Mouse (Mus musculus) CH12.LX (cell line): ENCODE measurements at regions not wholly inside any gene's neighbourhood (a gene's known extent, or its start where the extent isn't known, plus 50 kb on each side); places are given as distances from the start of the nearest gene placed in this dataset.

Experiments used
- DNase-seq: peaks from one replicate; pipeline ENCODE4 v3.0.0-alpha.2; 2013; ENCODE audit errors: extremely low read depth
- H3K27ac ChIP-seq: 2 replicates; pipeline ENCODE4 v1.5.1; 2012; ENCODE audit warnings: low read depth, mild to moderate bottlenecking, control low read depth, moderate library complexity; ENCODE audit not compliant: insufficient read depth
- H3K27me3 ChIP-seq: replicated peaks from 2 replicates; pipeline ENCODE3; 2012; ENCODE audit warnings: inconsistent platforms
- H3K36me3 ChIP-seq, 2 experiments: replicated peaks in 1 of 2; 2 replicates each; pipeline versions ENCODE3 to v1.6.1; 2012; ENCODE audit warnings: inconsistent platforms in 1 of 2, low read length in 1 of 2, mild to moderate bottlenecking in 1 of 2, mixed read lengths in 1 of 2, moderate library complexity in 1 of 2; ENCODE audit not compliant: control insufficient read depth in 1 of 2, insufficient read depth in 1 of 2
- H3K4me1 ChIP-seq, 2 experiments: 2 replicates each; pipeline ENCODE4 v1.6.1; 2012; ENCODE audit warnings: inconsistent platforms in 1 of 2, moderate library complexity in 1 of 2; ENCODE audit not compliant: insufficient read depth in 2 of 2, control insufficient read depth in 1 of 2
- H3K4me2 ChIP-seq: 2 replicates; pipeline ENCODE4 v1.6.1; 2012; ENCODE audit warnings: low read depth, mild to moderate bottlenecking, control low read depth; ENCODE audit not compliant: poor library complexity, insufficient read depth, severe bottlenecking
- H3K4me3 ChIP-seq, 3 experiments: fragments of 150-350 bp in 1 of 3; sonication (generic) in 1 of 3; replicated peaks in 1 of 3; 2 replicates each; pipeline versions ENCODE3 to v1.5.1; 2011 to 2012; ENCODE audit warnings: low read depth in 2 of 3, low read length in 2 of 3, mild to moderate bottlenecking in 2 of 3, moderate library complexity in 2 of 3, control low read depth in 1 of 3, improper control_type of control experiment in 1 of 3, inconsistent platforms in 1 of 3, mixed read lengths in 1 of 3; ENCODE audit not compliant: poor library complexity in 1 of 3
- H3K79me2 ChIP-seq: replicated peaks from 2 replicates; pipeline ENCODE4 v1.6.1; 2012; ENCODE audit warnings: mild to moderate bottlenecking, moderate library complexity; ENCODE audit not compliant: control insufficient read depth, poor library complexity, insufficient read depth, severe bottlenecking; ENCODE audit errors: extremely low read depth
- H3K9ac ChIP-seq: 2 replicates; pipeline ENCODE4 v1.6.1; 2012; ENCODE audit warnings: low read depth, mild to moderate bottlenecking, control low read depth, moderate library complexity; ENCODE audit not compliant: insufficient read depth
- H3K9me3 ChIP-seq: replicated peaks from 2 replicates; pipeline ENCODE3; 2012; ENCODE audit warnings: low read length, inconsistent platforms, mixed read lengths
- CHD1 ChIP-seq: IDR thresholded peaks from 2 replicates; pipeline ENCODE4 v1.6.1; 2012; ENCODE audit warnings: low read depth, low read length, improper control_type of control experiment, inconsistent platforms
- CHD2 ChIP-seq: IDR thresholded peaks from 2 replicates; pipeline ENCODE4 v1.6.1; 2011; ENCODE audit warnings: low read length, improper control_type of control experiment
- CTCF ChIP-seq, 2 experiments: IDR thresholded peaks in 1 of 2; conservative IDR thresholded peaks in 1 of 2; 2 replicates each; pipeline ENCODE4 v1.5.1; 2011 to 2012; ENCODE audit warnings: low read depth in 2 of 2, low read length in 2 of 2, improper control_type of control experiment in 1 of 2, inconsistent platforms in 1 of 2, mild to moderate bottlenecking in 1 of 2, moderate library complexity in 1 of 2
- E2F4 ChIP-seq: IDR thresholded peaks from 2 replicates; pipeline ENCODE4 v1.6.1; 2011; ENCODE audit warnings: low read depth, low read length, improper control_type of control experiment; ENCODE audit not compliant: insufficient replicate concordance
- ELF1 ChIP-seq: IDR thresholded peaks from 2 replicates; pipeline ENCODE4 v1.6.1; 2014; ENCODE audit warnings: low read depth, mild to moderate bottlenecking, inconsistent platforms, low read length, improper control_type of control experiment
- EP300 ChIP-seq: IDR thresholded peaks from 2 replicates; pipeline ENCODE4 v1.6.1; 2011; ENCODE audit warnings: low read length, improper control_type of control experiment
- ETS1 ChIP-seq: conservative IDR thresholded peaks from 2 replicates; pipeline ENCODE4 v1.6.1; 2012; ENCODE audit warnings: low read depth, mild to moderate bottlenecking, inconsistent platforms, low read length, improper control_type of control experiment, moderate library complexity
- GABPA ChIP-seq: IDR thresholded peaks from 2 replicates; pipeline ENCODE4 v1.6.1; 2012; ENCODE audit warnings: low read depth, low read length, improper control_type of control experiment, inconsistent platforms; ENCODE audit not compliant: insufficient replicate concordance
- JUND ChIP-seq: conservative IDR thresholded peaks from 2 replicates; pipeline ENCODE4 v1.6.1; 2011; ENCODE audit warnings: low read depth, low read length, improper control_type of control experiment
- MAFK ChIP-seq: IDR thresholded peaks from 2 replicates; pipeline ENCODE4 v1.6.1; 2011; ENCODE audit warnings: low read length, improper control_type of control experiment; ENCODE audit not compliant: insufficient replicate concordance
- MAX ChIP-seq: IDR thresholded peaks from 2 replicates; pipeline ENCODE4 v1.6.1; 2011; ENCODE audit warnings: low read length, improper control_type of control experiment
- MAZ ChIP-seq: IDR thresholded peaks from 2 replicates; pipeline ENCODE4 v1.6.1; 2012; ENCODE audit warnings: low read depth, mild to moderate bottlenecking, inconsistent platforms, low read length, improper control_type of control experiment, moderate library complexity
- MEF2A ChIP-seq: IDR thresholded peaks from 2 replicates; pipeline ENCODE4 v1.6.1; 2014; ENCODE audit warnings: low read depth, mild to moderate bottlenecking, inconsistent platforms, low read length, improper control_type of control experiment, borderline replicate concordance
- MXI1 ChIP-seq: IDR thresholded peaks from 2 replicates; pipeline ENCODE4 v1.6.1; 2011; ENCODE audit warnings: mild to moderate bottlenecking, low read depth, low read length, improper control_type of control experiment
- MYC ChIP-seq: IDR thresholded peaks from 2 replicates; pipeline ENCODE4 v1.6.1; 2011; ENCODE audit warnings: low read depth, mild to moderate bottlenecking, improper control_type of control experiment, low read length
- NELFE ChIP-seq: IDR thresholded peaks from 2 replicates; pipeline ENCODE4 v1.6.1; 2011; ENCODE audit warnings: low read depth, low read length, improper control_type of control experiment
- PAX5 ChIP-seq: IDR thresholded peaks from 2 replicates; pipeline ENCODE4 v1.6.1; 2012; ENCODE audit warnings: low read length, inconsistent platforms, mixed read lengths
- POLR2A ChIP-seq: IDR thresholded peaks from 2 replicates; pipeline ENCODE4 v1.6.1; 2011; ENCODE audit warnings: low read depth, mild to moderate bottlenecking, improper control_type of control experiment, low read length
- POLR2AphosphoS2 ChIP-seq: IDR thresholded peaks from 2 replicates; pipeline ENCODE4 v1.6.1; 2011; ENCODE audit warnings: low read depth, low read length, improper control_type of control experiment
- RAD21 ChIP-seq: IDR thresholded peaks from 2 replicates; pipeline ENCODE4 v1.6.1; 2011; ENCODE audit warnings: low read depth, mild to moderate bottlenecking, low read length, improper control_type of control experiment, moderate library complexity
- RCOR1 ChIP-seq: conservative IDR thresholded peaks from 2 replicates; pipeline ENCODE4 v1.6.1; 2012; ENCODE audit warnings: low read depth, mild to moderate bottlenecking, inconsistent platforms, low read length, improper control_type of control experiment
- TBP ChIP-seq: conservative IDR thresholded peaks from 2 replicates; pipeline ENCODE4 v1.6.1; 2011; ENCODE audit warnings: low read depth, low read length, improper control_type of control experiment
- TCF12 ChIP-seq: IDR thresholded peaks from 2 replicates; pipeline ENCODE4 v1.6.1; 2014; ENCODE audit warnings: low read depth, mild to moderate bottlenecking, inconsistent platforms, low read length, improper control_type of control experiment
- UBTF ChIP-seq: IDR thresholded peaks from 2 replicates; pipeline ENCODE4 v1.6.1; 2012; ENCODE audit warnings: low read depth, mild to moderate bottlenecking, inconsistent platforms, low read length, improper control_type of control experiment, moderate library complexity
- USF2 ChIP-seq: conservative IDR thresholded peaks from 2 replicates; pipeline ENCODE4 v1.6.1; 2011; ENCODE audit warnings: low read depth, low read length, improper control_type of control experiment
- ZC3H11A ChIP-seq: IDR thresholded peaks from 2 replicates; pipeline ENCODE4 v1.6.1; 2012; ENCODE audit warnings: low read depth, mild to moderate bottlenecking, inconsistent platforms, low read length, improper control_type of control experiment
- ZKSCAN1 ChIP-seq: IDR thresholded peaks from 2 replicates; pipeline ENCODE4 v1.6.1; 2012; ENCODE audit warnings: low read depth, inconsistent platforms, low read length, improper control_type of control experiment, borderline replicate concordance
- ZMIZ1 ChIP-seq: IDR thresholded peaks from 2 replicates; pipeline ENCODE4 v1.6.1; 2012; ENCODE audit warnings: low read depth, mild to moderate bottlenecking, inconsistent platforms, low read length, improper control_type of control experiment
- ZNF384 ChIP-seq: IDR thresholded peaks from 2 replicates; pipeline ENCODE4 v1.6.1; 2012; ENCODE audit warnings: low read depth, low read length, improper control_type of control experiment, inconsistent platforms
- dilution Hi-C: fragments of 300-500 bp; cut with MboI; formaldehyde crosslinking; loops from 2 replicates; pipeline ENCODE4 v1.14.3; 2020; ENCODE audit warnings: low sequenced_read_pairs; ENCODE audit not compliant: extremely low pct_unique_long_range_greater_than_20kb, extremely low pct_ligation_motif_present
- in situ Hi-C: fragments of 300-500 bp; cut with MboI; formaldehyde crosslinking; loops from 3 replicates; pipeline ENCODE4 v1.14.3; 2019; ENCODE audit warnings: low sequenced_read_pairs, low pct_ligation_motif_present, low pct_unique_long_range_greater_than_20kb, mixed read lengths

GRCm38 (mm10) chr3:15228641-15229040 is 103.5 kb downstream of the Gm9733 start (continued):
- TF ChIP-seq PAX5 = no peak
- peak; percentile 63; the same call in 1 of the 2 replicates for TF ChIP-seq TCF12
- peak; percentile 56; the same call in 1 of the 2 replicates for TF ChIP-seq MAFK
- TF ChIP-seq POLR2AphosphoS2 = no peak
- TF ChIP-seq USF2 = no peak
- TF ChIP-seq RCOR1 = 0 out of 2 replicates have a peak, but pooled peaks have one; percentile 83
- peak; percentile 96 for TF ChIP-seq JUND
- TF ChIP-seq MAZ = peak; percentile 21; the same call in 1 of the 2 replicates
- peak; percentile 54 for TF ChIP-seq CHD2
- TF ChIP-seq MAX = peak; percentile 83
- TF ChIP-seq ETS1 = peak; percentile 85
- TF ChIP-seq UBTF = no peak
- TF ChIP-seq ZNF384 = peak; percentile 97
- no peak for TF ChIP-seq CTCF (conservative IDR thresholded peaks at IDR 0.05 in 1 of 2, IDR thresholded peaks at IDR 0.05 in 1 of 2; ENCODE audit: low read depth in 2 of 2, low read length in 2 of 2)
- TF ChIP-seq ZC3H11A = no peak
- no peak for TF ChIP-seq NELFE
- no peak for TF ChIP-seq ZMIZ1

GRCm38 (mm10) chr3:15230204-15230603 is 101.9 kb downstream of the Gm9733 start:
- DNase-seq = no peak
- Histone ChIP-seq H3K4me2 (no peak overlapping the region), H3K9ac (no peak overlapping the region), H3K79me2 (no peaks in the 10 kb centered on the region), H3K4me3 (no peak overlapping the region), H3K27ac (no peak overlapping the region), H3K9me3 (no peaks in the 10 kb centered on the region), H3K27me3 (no peaks in the 10 kb centered on the region), H3K36me3 (no peaks in the 10 kb centered on the region), H3K4me1 (peaks cover 11 to 42% of the 10 kb centered on the region in 2 experiments; a peak in 3 of 4 replicates)
- in situ Hi-C loops = loop anchor here (25.0 kb wide), 1 partner anchor 543 kb away; no protein-coding TSS in a partner anchor
- dilution Hi-C loops = no loop called here
- no peak for TF ChIP-seq MYC
- TF ChIP-seq ZNF384 = no peak
- TF ChIP-seq GABPA = no peak
- TF ChIP-seq NELFE = no peak
- TF ChIP-seq E2F4 = no peak
- TF ChIP-seq POLR2A = no peak
- TF ChIP-seq ZKSCAN1 = no peak
- no peak for TF ChIP-seq MXI1
- TF ChIP-seq MEF2A = no peak
- no peak for TF ChIP-seq EP300
- TF ChIP-seq MAZ = no peak
- TF ChIP-seq ELF1 = no peak
- no peak for TF ChIP-seq UBTF
- TF ChIP-seq RAD21 = no peak
- TF ChIP-seq MAFK = no peak
- no peak for TF ChIP-seq CHD1
- no peak for TF ChIP-seq TBP
